Mouse (Mus musculus): ENCODE measurements around the gene Mmp14.

DNA sequence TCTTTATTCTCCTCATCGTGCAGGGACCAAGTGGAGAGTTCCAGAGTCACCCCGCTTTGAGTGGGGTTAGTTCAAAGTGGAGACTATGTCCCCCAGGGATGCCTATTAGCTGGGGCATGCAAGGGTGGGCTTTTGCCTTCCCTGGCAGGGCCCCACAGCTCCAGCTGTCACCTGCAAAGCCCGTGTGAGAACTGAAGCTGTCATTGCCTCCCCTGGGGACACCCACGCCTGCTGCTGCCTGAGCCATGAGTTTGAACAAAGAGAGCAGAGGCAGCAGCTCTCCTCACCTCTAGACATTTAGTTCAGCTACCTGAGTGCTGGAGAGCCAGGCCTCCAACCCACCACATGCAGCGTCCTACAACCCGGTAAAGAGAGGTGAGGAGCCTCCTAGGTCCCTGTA is 49.3 kb downstream of the Mmp14 start:
- TF ChIP-seq POLR2A (IDR thresholded peaks at IDR 0.05; ENCODE audit: insufficient read depth, low read depth, low read length) (no peak), CTCF (IDR thresholded peaks at IDR 0.05) (no peak)

Measured in heart, adult 2 months (tissue).